Mouse (Mus musculus): Measurements from ENCODE around the gene Ubxn2a. TPM values are rescaled to one million over a fixed set of nuclear protein-coding genes. Genes with fewer than 3 reads are reported as not detected.
"Not testable (repeated sequence)": the region's sequence is repeated elsewhere in the genome, so short reads cannot be mapped to it uniquely, and the experiment has no call there.

Ubxn2a gene
- polyA plus RNA-seq, 1 experiment from 2014 or later, result 42.9 TPM

- Histone ChIP-seq H3K9ac (no peak overlapping the region), H3K4me2 (replicated peaks) (no peak overlapping the region), H3K27ac (no peak overlapping the region), H3K4me1 (replicated peaks; ENCODE audit: control insufficient read depth, insufficient read depth, low read length) (peaks cover 15% of the 10 kb centered on the region), H3K27me3 (ENCODE audit: control insufficient read depth, insufficient read depth, low read length) (no peaks in the 10 kb centered on the region), H3K36me3 (replicated peaks; ENCODE audit: control insufficient read depth, insufficient read depth) (no peaks in the 10 kb centered on the region), H3K9me3 (ENCODE audit: control insufficient read depth, low read length) (no peaks in the 10 kb centered on the region), H3K4me3 (replicated peaks; ENCODE audit: low read length) (no peak overlapping the region)
- no peak for DNase-seq (ENCODE audit: low spot score)
- no peak for ATAC-seq (ENCODE audit: low FRiP score)
- WGBS, result 44% methylated on average over 3 of the region's 3 CpGs
Observed at GRCm38 (mm10) chr12:4914441-4914840, 6.9 kb upstream of the Ubxn2a start.

GRCm38 (mm10) chr12:4911716-4912115 is 4.2 kb upstream of the Ubxn2a start:
- no peak for DNase-seq (ENCODE audit: low spot score)
- H3K9ac ChIP-seq, result no peak overlapping the region
- H3K9me3 ChIP-seq (ENCODE audit: control insufficient read depth, low read length), result no peaks in the 10 kb centered on the region
- no peaks in the 10 kb centered on the region for H3K36me3 ChIP-seq (replicated peaks; ENCODE audit: control insufficient read depth, insufficient read depth)
- no peak overlapping the region for H3K4me3 ChIP-seq (replicated peaks; ENCODE audit: low read length)
- H3K27me3 ChIP-seq (ENCODE audit: control insufficient read depth, insufficient read depth, low read length), result no peaks in the 10 kb centered on the region
- 87% methylated on average over 4 of the region's 4 CpGs for whole genome bisulfite sequencing
- no peak overlapping the region for H3K27ac ChIP-seq
- H3K4me2 ChIP-seq (replicated peaks), result no peak overlapping the region
- H3K4me1 ChIP-seq (replicated peaks; ENCODE audit: control insufficient read depth, insufficient read depth, low read length), result peaks cover 3% of the 10 kb centered on the region; the same call in 1 of the 2 replicates
- no peak for ATAC-seq (ENCODE audit: low FRiP score)

- H3K4me3 ChIP-seq (replicated peaks; ENCODE audit: low read length); H3K9ac ChIP-seq; H3K36me3 ChIP-seq (replicated peaks; ENCODE audit: control insufficient read depth, insufficient read depth); H3K9me3 ChIP-seq (ENCODE audit: control insufficient read depth, low read length); DNase-seq (ENCODE audit: low spot score); H3K27me3 ChIP-seq (ENCODE audit: control insufficient read depth, insufficient read depth, low read length); H3K4me2 ChIP-seq (replicated peaks); ATAC-seq (ENCODE audit: low FRiP score); H3K4me1 ChIP-seq (replicated peaks; ENCODE audit: control insufficient read depth, insufficient read depth, low read length); H3K27ac ChIP-seq: not testable (repeated sequence)
- 88% methylated on average over 1 of the region's 1 CpGs for WGBS
Observed at GRCm38 (mm10) chr12:4910496-4910895, 3.0 kb upstream of the Ubxn2a start.

GRCm38 (mm10) chr12:4908391-4908790 is 886 bp upstream of the Ubxn2a start:
- Histone ChIP-seq H3K9ac (no peak overlapping the region), H3K4me1 (replicated peaks; ENCODE audit: control insufficient read depth, insufficient read depth, low read length) (peaks cover 5% of the 10 kb centered on the region; the same call in 1 of the 2 replicates), H3K36me3 (replicated peaks; ENCODE audit: control insufficient read depth, insufficient read depth) (no peaks in the 10 kb centered on the region), H3K27ac (no peak overlapping the region), H3K27me3 (ENCODE audit: control insufficient read depth, insufficient read depth, low read length) (no peaks in the 10 kb centered on the region), H3K4me2 (replicated peaks) (no peak overlapping the region), H3K9me3 (ENCODE audit: control insufficient read depth, low read length) (no peaks in the 10 kb centered on the region), H3K4me3 (replicated peaks; ENCODE audit: low read length) (no peak overlapping the region; the same call in 1 of the 2 replicates)
- 91% methylated on average over 7 of the region's 7 CpGs for WGBS
- DNase-seq (ENCODE audit: low spot score), result no peak
- no peak for ATAC-seq (ENCODE audit: low FRiP score)

- WGBS, result 62% methylated on average over 7 of the region's 7 CpGs
- DNase-seq (ENCODE audit: low spot score) (no peak), ATAC-seq (ENCODE audit: low FRiP score) (no peak)
- Histone ChIP-seq H3K4me3 (replicated peaks; ENCODE audit: low read length) (peak overlapping the region; percentile 82), H3K9ac (peak overlapping the region; percentile 89), H3K27me3 (ENCODE audit: control insufficient read depth, insufficient read depth, low read length) (no peaks in the 10 kb centered on the region), H3K4me2 (replicated peaks) (peak overlapping the region; percentile 74), H3K36me3 (replicated peaks; ENCODE audit: control insufficient read depth, insufficient read depth) (peaks cover 4% of the 10 kb centered on the region), H3K27ac (peak overlapping the region; percentile 86; the same call in 1 of the 2 replicates), H3K4me1 (replicated peaks; ENCODE audit: control insufficient read depth, insufficient read depth, low read length) (peaks cover 5% of the 10 kb centered on the region; the same call in 1 of the 2 replicates), H3K9me3 (ENCODE audit: control insufficient read depth, low read length) (no peaks in the 10 kb centered on the region)
Observed at GRCm38 (mm10) chr12:4906476-4906875, 1.0 kb downstream of the Ubxn2a start.

GRCm38 (mm10) chr12:4905946-4906345 is 1.6 kb downstream of the Ubxn2a start:
- Histone ChIP-seq H3K27me3 (ENCODE audit: control insufficient read depth, insufficient read depth, low read length) (no peaks in the 10 kb centered on the region), H3K9ac (no peak overlapping the region), H3K27ac (no peak overlapping the region), H3K9me3 (ENCODE audit: control insufficient read depth, low read length) (no peaks in the 10 kb centered on the region), H3K4me2 (replicated peaks) (peak overlapping the region; percentile 74), H3K4me1 (replicated peaks; ENCODE audit: control insufficient read depth, insufficient read depth, low read length) (peaks cover 5% of the 10 kb centered on the region; the same call in 1 of the 2 replicates), H3K36me3 (replicated peaks; ENCODE audit: control insufficient read depth, insufficient read depth) (peaks cover 9% of the 10 kb centered on the region), H3K4me3 (replicated peaks; ENCODE audit: low read length) (peak overlapping the region; percentile 82; the same call in 1 of the 2 replicates)
- ATAC-seq (ENCODE audit: low FRiP score) (no peak), DNase-seq (ENCODE audit: low spot score) (no peak)
- 77% methylated on average over 7 of the region's 7 CpGs for WGBS

GRCm38 (mm10) chr12:4898024-4898423 is 9.5 kb downstream of the Ubxn2a start:
- ATAC-seq (ENCODE audit: low FRiP score) (no peak), DNase-seq (ENCODE audit: low spot score) (no peak)
- H3K9me3 ChIP-seq (ENCODE audit: control insufficient read depth, low read length), result no peaks in the 10 kb centered on the region
- H3K4me2 ChIP-seq (replicated peaks), result no peak overlapping the region
- H3K36me3 ChIP-seq (replicated peaks; ENCODE audit: control insufficient read depth, insufficient read depth), result peaks cover 33% of the 10 kb centered on the region
- 90% methylated on average over 5 of the region's 5 CpGs for WGBS
- H3K4me1 ChIP-seq (replicated peaks; ENCODE audit: control insufficient read depth, insufficient read depth, low read length), result no peaks in the 10 kb centered on the region
- no peaks in the 10 kb centered on the region for H3K27me3 ChIP-seq (ENCODE audit: control insufficient read depth, insufficient read depth, low read length)
- H3K27ac ChIP-seq, result no peak overlapping the region
- H3K4me3 ChIP-seq (replicated peaks; ENCODE audit: low read length), result no peak overlapping the region
- H3K9ac ChIP-seq, result no peak overlapping the region

- Histone ChIP-seq H3K9me3 (ENCODE audit: control insufficient read depth, low read length) (no peaks in the 10 kb centered on the region), H3K4me1 (replicated peaks; ENCODE audit: control insufficient read depth, insufficient read depth, low read length) (no peaks in the 10 kb centered on the region), H3K27me3 (ENCODE audit: control insufficient read depth, insufficient read depth, low read length) (no peaks in the 10 kb centered on the region), H3K36me3 (replicated peaks; ENCODE audit: control insufficient read depth, insufficient read depth) (peaks cover 41% of the 10 kb centered on the region), H3K9ac (no peak overlapping the region), H3K4me2 (replicated peaks) (no peak overlapping the region), H3K4me3 (replicated peaks; ENCODE audit: low read length) (no peak overlapping the region), H3K27ac (no peak overlapping the region)
- 100% methylated on average over 1 of the region's 1 CpGs for WGBS
- ATAC-seq (ENCODE audit: low FRiP score) (no peak), DNase-seq (ENCODE audit: low spot score) (no peak)
Observed at GRCm38 (mm10) chr12:4889891-4890290, 17.6 kb downstream of the Ubxn2a start.

- Histone ChIP-seq H3K4me3 (replicated peaks; ENCODE audit: low read length) (no peak overlapping the region), H3K9me3 (ENCODE audit: control insufficient read depth, low read length) (no peaks in the 10 kb centered on the region), H3K9ac (no peak overlapping the region), H3K27ac (no peak overlapping the region), H3K4me1 (replicated peaks; ENCODE audit: control insufficient read depth, insufficient read depth, low read length) (no peaks in the 10 kb centered on the region), H3K36me3 (replicated peaks; ENCODE audit: control insufficient read depth, insufficient read depth) (peaks cover 46% of the 10 kb centered on the region), H3K27me3 (ENCODE audit: control insufficient read depth, insufficient read depth, low read length) (no peaks in the 10 kb centered on the region), H3K4me2 (replicated peaks) (no peak overlapping the region)
- DNase-seq (ENCODE audit: low spot score), result no peak
- ATAC-seq (ENCODE audit: low FRiP score), result no peak
- WGBS, result 96% methylated on average over 2 of the region's 2 CpGs
Observed at GRCm38 (mm10) chr12:4889251-4889650, 18.3 kb downstream of the Ubxn2a start.

GRCm38 (mm10) chr12:4888739-4889138 is 18.8 kb downstream of the Ubxn2a start:
- Histone ChIP-seq H3K27ac (no peak overlapping the region), H3K4me1 (replicated peaks; ENCODE audit: control insufficient read depth, insufficient read depth, low read length) (no peaks in the 10 kb centered on the region), H3K4me2 (replicated peaks) (no peak overlapping the region), H3K4me3 (replicated peaks; ENCODE audit: low read length) (no peak overlapping the region), H3K36me3 (replicated peaks; ENCODE audit: control insufficient read depth, insufficient read depth) (peaks cover 42% of the 10 kb centered on the region), H3K27me3 (ENCODE audit: control insufficient read depth, insufficient read depth, low read length) (no peaks in the 10 kb centered on the region), H3K9me3 (ENCODE audit: control insufficient read depth, low read length) (no peaks in the 10 kb centered on the region), H3K9ac (no peak overlapping the region)
- ATAC-seq (ENCODE audit: low FRiP score), result no peak
- no peak for DNase-seq (ENCODE audit: low spot score)
